Mouse (Mus musculus) layer of hippocampus, adult 18-20 months (tissue): Measurements from ENCODE around the gene Steap1. TPM values are rescaled to one million over a fixed set of nuclear protein-coding genes. Genes with fewer than 3 reads are reported as not detected.
A peak's percentile ranks its signal among the peaks of the same experiment; 100 is the strongest.

Experiments
- DNase-seq, 2 experiments: peaks; one replicate each; pipeline ENCODE4 v3.0.0; 2022; ENCODE audit warnings: low spot score in 2 of 2
- long read RNA-seq: library from polyadenylated mRNA; stranded (forward); transcript quantifications from one replicate; pipeline ENCODE4 v2.0.0, GENCODE M21; 2021
- total RNA-seq, 2 experiments: library from RNA; stranded (reverse); gene quantifications; 2 replicates each; pipeline ENCODE4 v1.2.3; 2021

Steap1 gene
- total RNA-seq = under 1 TPM in 1 of 2 experiments, not detected in 1; 0.42 TPM
- long read RNA-seq = 0 reads

- peak; percentile 53 to 73 for DNase-seq
These were observed at the start of gene Steap1 for GRCm38 (mm10) chr5:5748866-5749682. Gene Steap1, minus strand, starts transcription at chr5:5749326.

GRCm38 (mm10) chr5:5787106-5787505 lies 38.0 kb upstream of the Steap1 start:
- DNase-seq = no peak

GRCm38 (mm10) chr5:5756392-5757019 lies 7.4 kb upstream of the Steap1 start:
- peak in 1 of 2 experiments; percentile 20 for DNase-seq

- DNase-seq = peak; percentile 18 to 79
These were observed 5.9 kb upstream of the Steap1 start for GRCm38 (mm10) chr5:5755039-5755438.

- peak; percentile 9 to 66 for DNase-seq
These were observed 671 bp upstream of the Steap1 start for GRCm38 (mm10) chr5:5749772-5750222.

GRCm38 (mm10) chr5:5734445-5734844 lies 14.7 kb downstream of the Steap1 start:
- no peak for DNase-seq

- DNase-seq = no peak
These were observed 16.3 kb downstream of the Steap1 start for GRCm38 (mm10) chr5:5732858-5733257.

GRCm38 (mm10) chr5:5732208-5732607 lies 16.9 kb downstream of the Steap1 start:
- DNase-seq = no peak

- DNase-seq = no peak
These were observed 19.2 kb downstream of the Steap1 start for GRCm38 (mm10) chr5:5729904-5730303.

- no peak for DNase-seq
These were observed 26.9 kb downstream of the Steap1 start for GRCm38 (mm10) chr5:5722217-5722616.

GRCm38 (mm10) chr5:5711032-5711431 lies 38.1 kb downstream of the Steap1 start:
- no peak for DNase-seq

- no peak for DNase-seq
These were observed 41.5 kb downstream of the Steap1 start for GRCm38 (mm10) chr5:5707341-5708278.

GRCm38 (mm10) chr5:5705019-5705418 lies 44.1 kb downstream of the Steap1 start:
- no peak for DNase-seq

GRCm38 (mm10) chr5:5700386-5700785 lies 48.7 kb downstream of the Steap1 start:
- DNase-seq = no peak

- DNase-seq = no peak
These were observed 50.3 kb downstream of the Steap1 start for GRCm38 (mm10) chr5:5698830-5699229.

- no peak for DNase-seq
These were observed 53.7 kb downstream of the Steap1 start for GRCm38 (mm10) chr5:5695401-5695942.

- DNase-seq = peak in 1 of 2 experiments; percentile 14
These were observed 55.0 kb downstream of the Steap1 start, which contains the start of gene Steap2 for GRCm38 (mm10) chr5:5693956-5694653. Gene Steap2, minus strand, starts transcription at chr5:5694578.

GRCm38 (mm10) chr5:5693541-5693955 lies 55.6 kb downstream of the Steap1 start:
- DNase-seq = no peak

GRCm38 (mm10) chr5:5692167-5692738 lies 56.9 kb downstream of the Steap1 start:
- no peak for DNase-seq
